Mouse (Mus musculus): ENCODE measurements at regions not wholly inside any gene's neighbourhood (a gene's known extent, or its start where the extent isn't known, plus 50 kb on each side); places are given as distances from the start of the nearest gene placed in this dataset.

- TF ChIP-seq CTCF (IDR thresholded peaks at IDR 0.05; ENCODE audit: borderline replicate concordance, insufficient read depth, low read depth, low read length) (no peak), POLR2A (IDR thresholded peaks at IDR 0.05; ENCODE audit: borderline replicate concordance, insufficient read depth, low read length) (no peak)
Measured at GRCm38 (mm10) chr13:85508552-85508951, 219.6 kb upstream of the Rasa1 start.

All from cerebellum, adult 2 months (tissue).